Mouse (Mus musculus) lung, embryonic 14.5 days (tissue): ENCODE measurements around the gene Pnpla7. TPM values are rescaled to one million over a fixed set of nuclear protein-coding genes. Genes with fewer than 3 reads are reported as not detected.

Experiments used
- ATAC-seq: fragments of 200-750 bp; cut with Nextera tagmentation; 2 replicates; pipeline ENCODE4 v1.8.0; 2017; ENCODE audit warnings: mild to moderate bottlenecking, moderate TSS enrichment, moderate library complexity; ENCODE audit not compliant: insufficient read depth
- DNase-seq: peaks from one replicate; pipeline ENCODE4 v3.0.0-alpha.2; 2015
- H3K27ac ChIP-seq: fragments of 300-500 bp; sonication (generic); 2 replicates; pipeline ENCODE4 v1.5.1; 2014; ENCODE audit warnings: low read depth, mild to moderate bottlenecking, moderate library complexity
- H3K27me3 ChIP-seq: fragments of 300-500 bp; sonication (generic); 2 replicates; pipeline ENCODE4 v1.6.1; 2014; ENCODE audit warnings: low read length, control low read depth; ENCODE audit not compliant: insufficient read depth
- H3K36me3 ChIP-seq: fragments of 300-500 bp; sonication (generic); 2 replicates; pipeline ENCODE4 v1.6.1; 2014; ENCODE audit warnings: control low read depth; ENCODE audit not compliant: insufficient read depth
- H3K4me1 ChIP-seq: fragments of 300-500 bp; sonication (generic); 2 replicates; pipeline ENCODE4 v1.6.1; 2014; ENCODE audit warnings: antibody characterized with exemption, control low read depth; ENCODE audit not compliant: insufficient read depth
- H3K4me2 ChIP-seq: fragments of 300-500 bp; sonication (generic); 2 replicates; pipeline ENCODE4 v1.6.1; 2014; ENCODE audit warnings: mild to moderate bottlenecking
- H3K4me3 ChIP-seq: fragments of 300-500 bp; sonication (generic); 2 replicates; pipeline ENCODE4 v1.5.1; 2014; ENCODE audit warnings: low read depth, low read length
- H3K9ac ChIP-seq: fragments of 300-500 bp; sonication (generic); 2 replicates; pipeline ENCODE4 v1.6.1; 2014
- H3K9me3 ChIP-seq: fragments of 300-500 bp; sonication (generic); 2 replicates; pipeline ENCODE4 v1.6.1; 2016; ENCODE audit warnings: low read depth, low read length, control low read depth
- CTCF ChIP-seq: IDR thresholded peaks from 2 replicates; pipeline ENCODE4 v1.5.1; 2016; ENCODE audit warnings: antibody characterized with exemption, low read depth
- WGBS: fragments of 180-500 bp; shearing (Covaris S2); extraction: QIAGEN DNeasy Blood & Tissue Kit; methylation state at CpG from one replicate; pipeline ENCODE4 v1.1.7; 2014; 5-methylcytosine and 5-hydroxymethylcytosine counted together
- polyA plus RNA-seq: library from polyadenylated mRNA; unstranded; fragments of >200 nt; fragmentation: Nextera tagmentation; extraction: Ambion mirVana; gene quantifications from 2 replicates; pipeline ENCODE4 v1.2.1, GENCODE M21; 2014

Pnpla7 gene
- polyA plus RNA-seq, 1 experiment from 2014 or later: 6.6 TPM

- Histone ChIP-seq H3K27ac (no peak overlapping the region), H3K4me1 (no peaks in the 10 kb centered on the region), H3K9me3 (no peaks in the 10 kb centered on the region), H3K36me3 (no peaks in the 10 kb centered on the region), H3K4me3 (no peak overlapping the region), H3K4me2 (no peak overlapping the region), H3K27me3 (no peaks in the 10 kb centered on the region), H3K9ac (no peak overlapping the region)
- ATAC-seq (no peak), DNase-seq (no peak)
- TF ChIP-seq CTCF: no peak
- 71% methylated on average over 4 of the region's 4 CpGs for WGBS
Measured at GRCm38 (mm10) chr2:25069537-25069936, 93.7 kb downstream of the Pnpla7 start.

GRCm38 (mm10) chr2:25072398-25072797 lies 96.6 kb downstream of the Pnpla7 start:
- Histone ChIP-seq H3K4me2 (no peak overlapping the region), H3K4me1 (no peaks in the 10 kb centered on the region), H3K9ac (no peak overlapping the region), H3K4me3 (no peak overlapping the region), H3K27ac (no peak overlapping the region), H3K9me3 (no peaks in the 10 kb centered on the region), H3K36me3 (no peaks in the 10 kb centered on the region), H3K27me3 (no peaks in the 10 kb centered on the region)
- DNase-seq: no peak
- 84% methylated on average over 4 of the region's 4 CpGs for WGBS
- ATAC-seq: no peak
- peak; percentile 17; the same call in 1 of the 2 replicates for TF ChIP-seq CTCF

GRCm38 (mm10) chr2:25075506-25075905 lies 99.7 kb downstream of the Pnpla7 start:
- ATAC-seq: no peak
- H3K9me3 ChIP-seq: no peaks in the 10 kb centered on the region
- no peak for TF ChIP-seq CTCF

GRCm38 (mm10) chr2:25078967-25079366 lies 103.1 kb downstream of the Pnpla7 start:
- WGBS: 60% methylated on average over 1 of the region's 1 CpGs

More at GRCm38 (mm10) chr2:25075506-25075905, 99.7 kb downstream of the Pnpla7 start:
- no peaks in the 10 kb centered on the region for H3K36me3 ChIP-seq
- no peak overlapping the region for H3K4me3 ChIP-seq
- no peaks in the 10 kb centered on the region for H3K27me3 ChIP-seq
- WGBS: 59% methylated on average over 4 of the region's 4 CpGs
- H3K27ac ChIP-seq: no peak overlapping the region
- H3K4me1 ChIP-seq: no peaks in the 10 kb centered on the region
- no peak overlapping the region for H3K4me2 ChIP-seq
- no peak for DNase-seq
- no peak overlapping the region for H3K9ac ChIP-seq

GRCm38 (mm10) chr2:25080076-25080475 lies 104.2 kb downstream of the Pnpla7 start, which contains the start of gene Entpd8:
Entpd8 (plus strand) TSS chr2:25080304.
- Histone ChIP-seq H3K36me3 (no peaks in the 10 kb centered on the region), H3K4me3 (no peak within 1 kb of the TSS), H3K9me3 (no peaks in the 10 kb centered on the region), H3K9ac (no peak within 1 kb of the TSS), H3K27ac (no peak within 1 kb of the TSS), H3K27me3 (no peaks in the 10 kb centered on the region), H3K4me1 (no peaks in the 10 kb centered on the region), H3K4me2 (no peak within 1 kb of the TSS)
- WGBS: 47% methylated on average over 5 of the region's 5 CpGs
- DNase-seq: no peak
- TF ChIP-seq CTCF: no peak
- no peak for ATAC-seq

More at GRCm38 (mm10) chr2:25078967-25079366, 103.1 kb downstream of the Pnpla7 start:
- Histone ChIP-seq H3K4me3 (no peak overlapping the region), H3K27me3 (no peaks in the 10 kb centered on the region), H3K9ac (no peak overlapping the region), H3K4me1 (no peaks in the 10 kb centered on the region), H3K4me2 (no peak overlapping the region), H3K9me3 (no peaks in the 10 kb centered on the region), H3K27ac (no peak overlapping the region), H3K36me3 (no peaks in the 10 kb centered on the region)
- no peak for DNase-seq
- TF ChIP-seq CTCF: no peak
- no peak for ATAC-seq

- no peak for TF ChIP-seq CTCF
- Histone ChIP-seq H3K4me1 (no peaks in the 10 kb centered on the region), H3K36me3 (no peaks in the 10 kb centered on the region), H3K27ac (no peak overlapping the region), H3K27me3 (no peaks in the 10 kb centered on the region), H3K9me3 (no peaks in the 10 kb centered on the region), H3K9ac (no peak overlapping the region), H3K4me2 (no peak overlapping the region), H3K4me3 (no peak overlapping the region)
- no peak for DNase-seq
- 72% methylated on average over 4 of the region's 4 CpGs for whole genome bisulfite sequencing
- ATAC-seq: no peak
Measured at GRCm38 (mm10) chr2:25083697-25084096, 107.9 kb downstream of the Pnpla7 start.

GRCm38 (mm10) chr2:25085571-25085970 lies 109.7 kb downstream of the Pnpla7 start:
- no peak overlapping the region for H3K9ac ChIP-seq
- ATAC-seq (no peak), DNase-seq (no peak)
- WGBS: 90% methylated on average over 5 of the region's 5 CpGs
- no peak overlapping the region for H3K4me2 ChIP-seq
- TF ChIP-seq CTCF: no peak
- no peaks in the 10 kb centered on the region for H3K27me3 ChIP-seq
- no peaks in the 10 kb centered on the region for H3K9me3 ChIP-seq
- no peak overlapping the region for H3K4me3 ChIP-seq
- H3K36me3 ChIP-seq: no peaks in the 10 kb centered on the region
- no peak overlapping the region for H3K27ac ChIP-seq
- H3K4me1 ChIP-seq: no peaks in the 10 kb centered on the region

- H3K27me3 ChIP-seq: no peaks in the 10 kb centered on the region
- H3K9me3 ChIP-seq: no peaks in the 10 kb centered on the region
- H3K4me1 ChIP-seq: no peaks in the 10 kb centered on the region
- H3K36me3 ChIP-seq: no peaks in the 10 kb centered on the region
- H3K27ac ChIP-seq: no peak overlapping the region
- ATAC-seq (no peak), DNase-seq (no peak)
- no peak overlapping the region for H3K9ac ChIP-seq
- no peak overlapping the region for H3K4me2 ChIP-seq
- no peak for TF ChIP-seq CTCF
- 83% methylated on average over 2 of the region's 2 CpGs for WGBS
- H3K4me3 ChIP-seq: no peak overlapping the region
Measured at GRCm38 (mm10) chr2:25087842-25088241, 112.0 kb downstream of the Pnpla7 start.
